Mouse (Mus musculus) megakaryocyte-erythroid progenitor cell, adult 5-6 weeks (primary cell): ENCODE measurements at regions not wholly inside any gene's neighbourhood (a gene's known extent, or its start where the extent isn't known, plus 50 kb on each side); places are given as distances from the start of the nearest gene placed in this dataset.

ENCODE experiments used
- ATAC-seq: replicated peaks from 2 replicates; pipeline ENCODE4 v1.8.0; 2016; ENCODE audit warnings: mild to moderate bottlenecking, inconsistent platforms; ENCODE audit not compliant: severe bottlenecking, poor library complexity, low FRiP score, low TSS enrichment

DNA sequence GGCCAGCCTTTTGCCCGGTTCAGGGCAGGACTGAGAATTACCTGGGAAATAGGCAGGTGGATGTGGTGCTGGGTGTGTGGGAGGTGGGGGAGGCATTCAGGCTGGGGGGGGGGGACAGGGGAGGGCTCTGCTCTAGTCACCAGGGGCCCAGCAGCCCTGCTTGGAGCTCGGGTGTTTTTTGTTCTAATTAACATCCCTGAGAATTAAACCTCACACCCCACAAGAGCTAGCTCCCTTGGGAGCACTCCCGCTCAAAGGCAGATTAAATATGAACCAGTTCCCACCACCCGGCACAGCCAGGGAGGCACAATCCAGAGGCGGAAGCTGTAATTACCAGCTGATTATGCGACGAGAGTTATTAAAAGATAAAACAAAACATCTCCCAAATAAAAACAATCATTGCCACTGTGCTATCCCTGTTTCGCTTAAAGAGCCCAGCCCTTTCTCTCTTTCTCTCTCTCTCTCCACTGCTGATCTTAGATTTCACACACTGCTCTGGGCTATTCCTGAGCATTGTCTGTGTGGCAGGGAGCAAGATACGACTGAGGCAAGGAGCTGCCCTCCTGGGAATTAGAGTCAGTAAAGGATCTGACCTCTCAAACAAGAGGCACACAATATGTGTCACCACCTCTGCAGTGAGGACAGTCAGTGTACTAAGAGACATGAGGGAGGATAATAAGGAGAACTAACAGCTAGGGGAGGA, 397.0 kb downstream of the Matn1 start:
- no peak for ATAC-seq

- no peak for ATAC-seq
Measured at GRCm38 (mm10) chr4:131346727-131347126, 402.5 kb downstream of the Matn1 start.

- ATAC-seq: no peak
Measured at GRCm38 (mm10) chr4:131350268-131350667, 406.1 kb downstream of the Matn1 start.

- no peak for ATAC-seq
Measured at GRCm38 (mm10) chr4:131354908-131355307, 410.7 kb downstream of the Matn1 start.

DNA sequence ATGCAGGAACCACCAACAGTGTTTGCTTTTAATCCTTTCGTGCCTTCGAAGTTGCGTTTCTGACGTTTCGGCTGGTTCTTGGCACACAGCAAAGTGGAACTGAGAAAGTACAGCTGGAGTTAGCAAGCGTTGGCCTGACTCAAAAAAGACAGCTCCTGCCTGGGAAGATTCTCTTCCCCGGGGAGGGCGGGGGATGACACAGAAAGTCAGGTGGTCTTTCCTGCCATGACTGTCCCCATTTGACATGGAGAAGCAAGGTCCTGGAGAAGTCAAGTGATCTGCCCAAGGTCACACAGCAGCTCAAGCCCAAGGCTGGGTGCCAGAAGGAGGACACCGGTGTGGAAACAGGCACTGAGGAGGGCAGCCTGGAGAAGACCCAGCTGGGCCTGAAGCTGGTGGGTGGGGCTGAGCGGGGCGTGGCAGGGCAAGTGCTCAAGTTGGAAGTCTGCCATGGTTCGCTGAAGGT, 411.4 kb downstream of the Matn1 start:
- ATAC-seq: 0 out of 2 replicates have a peak, but pooled peaks have one; percentile 39

- ATAC-seq: no peak
Measured at GRCm38 (mm10) chr4:131356316-131356715, 412.1 kb downstream of the Matn1 start.

- no peak for ATAC-seq
Measured at GRCm38 (mm10) chr4:131363030-131363429, 418.8 kb downstream of the Matn1 start.

DNA sequence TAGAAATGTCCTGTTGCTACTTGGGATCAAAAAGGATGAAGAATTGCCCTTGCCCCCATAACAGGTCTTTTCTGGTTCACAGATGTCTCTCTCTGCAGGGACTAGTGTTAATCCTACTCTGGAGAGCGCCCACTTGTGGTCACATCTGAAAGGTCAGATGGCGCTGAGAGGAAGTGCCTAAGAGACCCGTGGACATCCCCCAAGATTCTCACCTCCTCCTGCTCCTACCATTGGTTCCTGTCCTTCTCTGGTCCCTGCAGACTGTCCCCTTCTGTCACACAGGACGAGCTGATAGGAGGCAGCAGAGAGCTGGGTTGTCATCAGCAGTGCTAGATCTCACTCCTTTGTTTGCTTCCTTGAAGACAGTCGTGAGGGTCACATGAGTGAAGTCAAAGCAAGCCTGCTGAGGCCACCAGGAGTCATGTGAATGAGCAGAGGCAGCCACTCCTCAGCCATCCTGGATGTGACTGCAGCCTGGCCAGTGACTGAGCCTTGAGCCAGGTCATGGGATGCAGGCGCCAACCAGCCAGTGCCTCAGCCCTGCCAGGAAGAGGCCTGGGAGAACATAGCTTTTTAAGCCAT, 420.6 kb downstream of the Matn1 start:
- ATAC-seq: peak; percentile 59; the same call in 1 of the 2 replicates

DNA sequence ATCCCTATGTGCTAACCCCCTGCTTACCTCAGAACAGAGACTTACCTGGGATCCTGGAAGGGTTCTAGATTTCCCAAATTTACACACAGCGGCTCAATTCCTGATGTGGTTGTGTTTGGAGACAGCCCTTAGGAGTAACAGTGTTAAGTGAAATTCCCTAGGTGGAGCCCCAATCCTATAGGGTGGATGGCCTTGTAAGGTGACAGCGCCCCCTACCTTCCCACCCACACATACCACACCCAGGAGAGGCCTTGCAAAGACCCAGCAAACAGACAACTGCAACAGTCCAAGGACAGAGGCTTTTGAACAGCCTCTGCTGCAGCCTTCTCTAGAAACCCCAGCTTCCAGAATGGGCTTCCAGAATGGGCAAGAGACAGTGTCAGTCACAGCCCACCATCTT, 421.8 kb downstream of the Matn1 start:
- no peak for ATAC-seq

GRCm38 (mm10) chr4:131366656-131367055, 422.5 kb downstream of the Matn1 start:
- no peak for ATAC-seq

- no peak for ATAC-seq
Measured at GRCm38 (mm10) chr4:131372517-131372916, 428.3 kb downstream of the Matn1 start.

GRCm38 (mm10) chr4:131373172-131373571, 429.0 kb downstream of the Matn1 start:
- no peak for ATAC-seq

GRCm38 (mm10) chr4:131374527-131375290, 430.5 kb downstream of the Matn1 start:
- ATAC-seq: no peak

DNA sequence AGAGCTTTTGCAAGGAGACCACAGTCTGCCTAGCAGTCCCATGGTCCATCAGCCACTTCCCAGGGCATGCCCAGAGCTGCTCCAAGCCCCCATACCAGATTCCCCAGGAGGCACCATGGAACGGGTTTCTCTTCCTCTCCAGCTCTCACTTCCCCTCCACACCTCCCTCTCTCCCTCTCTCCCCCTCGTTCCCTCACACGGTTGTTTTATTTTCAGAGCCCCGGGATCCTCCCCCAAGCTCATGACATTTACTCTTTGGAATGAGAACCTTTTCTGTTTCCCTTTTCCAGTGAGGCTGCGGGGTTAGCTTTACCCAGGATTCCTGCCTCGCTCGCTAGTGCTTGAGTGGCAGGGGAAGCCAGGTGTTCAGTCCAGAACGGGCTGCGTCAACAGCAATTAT, 436.9 kb downstream of the Matn1 start:
- no peak for ATAC-seq

DNA sequence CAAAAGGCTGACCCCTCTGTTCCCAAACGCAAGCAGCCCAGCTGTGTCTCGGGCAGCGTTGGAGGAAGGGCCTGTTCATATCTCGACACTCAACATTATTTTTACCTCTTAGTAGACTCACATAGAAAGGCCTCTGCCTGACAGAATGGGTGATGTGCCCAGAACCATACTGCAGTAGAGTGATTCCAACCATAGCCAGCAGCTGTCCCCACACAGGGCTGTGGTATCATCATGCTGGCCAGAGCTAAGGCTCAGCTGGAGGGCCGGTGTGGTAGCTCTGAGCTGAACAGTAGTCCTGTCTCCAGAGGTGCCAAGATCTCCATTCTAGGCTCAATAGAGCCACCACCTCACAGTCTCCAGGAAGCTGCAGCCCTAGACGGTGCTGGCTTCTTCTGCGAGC, 437.3 kb downstream of the Matn1 start:
- ATAC-seq: no peak

DNA sequence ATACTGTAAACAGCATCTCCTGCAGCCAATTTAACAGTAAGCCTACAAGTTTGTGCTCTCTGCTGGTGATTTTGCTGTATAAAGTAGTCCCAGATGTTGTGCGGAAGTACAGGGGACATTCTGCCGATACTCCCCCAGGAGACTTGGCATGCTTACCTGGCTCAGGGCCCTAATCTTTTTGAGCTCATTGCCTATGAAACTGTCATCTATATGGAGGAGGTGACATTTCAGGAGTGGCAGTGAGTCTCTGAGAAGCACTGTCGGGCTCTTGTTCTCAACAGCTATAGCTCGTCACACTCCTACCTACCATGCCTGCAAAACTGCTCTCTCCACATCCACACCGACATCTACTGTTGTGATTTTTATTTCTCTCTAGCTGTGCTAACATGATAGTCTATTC, 439.7 kb downstream of the Matn1 start:
- no peak for ATAC-seq

DNA sequence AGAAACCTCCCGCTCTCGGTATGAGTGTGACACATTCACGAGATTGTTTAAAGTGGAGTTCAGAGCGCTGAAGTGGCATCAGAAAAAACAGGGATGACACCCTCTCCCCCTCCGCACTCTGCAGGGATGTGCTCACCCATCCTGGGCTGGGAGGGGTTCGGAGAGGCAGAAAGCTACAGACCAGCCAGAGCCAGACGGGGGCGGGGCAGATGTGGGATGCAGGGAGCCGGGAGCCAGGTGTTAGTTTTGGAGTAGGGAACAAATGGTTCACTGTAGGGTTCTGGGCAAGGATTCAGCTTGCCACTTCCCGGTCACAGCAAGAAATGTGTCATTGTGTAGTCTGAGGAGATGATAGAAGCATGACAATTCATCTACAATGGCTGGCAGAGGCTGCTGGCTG, 442.8 kb downstream of the Matn1 start:
- ATAC-seq: no peak

DNA sequence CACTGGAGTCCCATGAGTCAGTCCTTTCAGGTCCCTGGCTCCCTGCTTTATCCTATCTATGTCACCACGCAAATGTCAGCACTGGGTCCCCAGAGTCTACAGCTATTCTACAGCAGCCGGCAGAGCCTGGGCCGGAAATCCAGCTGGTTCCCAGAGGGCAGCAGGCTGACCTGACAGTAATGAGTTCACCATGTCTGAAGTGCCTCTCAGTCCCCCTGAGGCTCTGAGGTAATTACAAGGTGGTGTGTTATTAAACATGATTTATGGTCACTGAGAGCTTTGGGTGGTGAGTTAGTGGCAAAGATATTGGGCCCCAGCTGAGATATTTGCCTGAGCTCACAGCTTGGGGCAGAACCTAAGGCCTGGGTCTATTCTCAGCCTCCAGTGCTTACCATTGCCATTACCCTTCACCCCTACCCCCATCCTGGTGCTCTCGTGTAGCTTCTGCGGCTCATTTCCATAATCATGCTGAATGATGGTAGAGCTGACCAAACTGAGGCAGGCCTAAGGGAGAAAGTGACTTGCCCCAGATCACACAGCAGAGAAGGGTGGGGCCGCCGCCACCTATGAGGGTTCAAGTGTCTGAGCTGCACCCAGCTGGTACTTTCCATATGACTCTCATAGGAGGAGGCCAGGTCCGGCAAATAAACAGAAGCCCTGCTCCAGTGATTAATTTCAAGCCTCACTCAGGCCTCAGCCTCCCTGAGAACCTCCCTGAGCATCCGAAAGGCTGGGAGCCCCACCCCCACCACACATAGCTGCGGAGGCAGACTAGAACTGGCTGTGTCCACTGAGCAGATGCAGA, 446.8 kb downstream of the Ptpru start:
- ATAC-seq: no peak

GRCm38 (mm10) chr4:131391924-131392297, 446.2 kb downstream of the Ptpru start:
- ATAC-seq: no peak

DNA sequence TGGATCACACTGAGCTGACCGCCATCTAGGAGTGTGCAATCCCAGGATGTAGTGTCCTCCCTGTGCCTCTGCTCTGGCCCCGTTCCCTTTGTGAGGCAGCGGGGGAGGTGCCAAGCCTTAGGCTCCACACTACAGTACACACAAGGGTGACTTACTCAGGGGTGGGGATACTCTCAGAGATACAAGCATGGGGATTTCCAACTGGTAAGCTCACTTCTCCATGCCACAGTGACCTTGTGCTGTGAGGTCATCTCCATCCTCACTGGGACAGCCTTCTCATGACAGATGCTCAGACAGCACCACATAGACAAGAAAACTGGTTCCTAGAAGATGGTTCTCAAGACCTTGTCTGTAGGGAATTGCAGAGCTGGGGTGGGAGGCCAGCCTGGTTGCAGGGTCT, 445.6 kb downstream of the Ptpru start:
- ATAC-seq: no peak
